Mouse (Mus musculus) urinary bladder, adult 18-20 months (tissue): ENCODE data around the gene Agbl2.
A peak's percentile ranks its signal among the peaks of the same experiment; 100 is the strongest.

Experiments
- DNase-seq, 2 experiments: peaks; one replicate each; pipeline ENCODE4 v3.0.0; 2022; ENCODE audit warnings: low spot score in 2 of 2, mixed read lengths in 2 of 2

Gene Agbl2

GRCm38 (mm10) chr2:90782458-90782857 lies at the start of gene Agbl2:
Gene Agbl2 (plus strand): TSS chr2:90782727.
- DNase-seq, result peak in 1 of 2 experiments; percentile 7

DNA sequence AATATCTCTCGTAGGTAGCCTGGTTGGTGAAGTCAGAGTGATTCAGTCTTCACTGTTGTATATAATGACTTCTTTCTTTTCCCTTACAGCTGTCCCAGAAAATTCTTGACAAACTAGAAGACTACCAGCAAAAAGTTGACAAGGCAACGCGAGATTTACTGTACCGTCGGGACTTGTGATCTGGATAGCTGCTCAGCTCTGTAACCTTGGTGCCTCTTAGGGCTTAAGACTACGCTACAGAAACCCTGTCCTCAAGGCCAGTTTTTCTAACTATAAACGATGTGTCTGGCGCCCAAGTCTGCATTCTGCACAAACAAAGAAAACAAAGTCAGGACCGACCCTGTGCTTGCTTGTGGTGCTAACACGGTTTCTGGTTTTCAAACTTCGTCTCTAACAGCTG lies 47.2 kb upstream of the Agbl2 start:
- DNase-seq, result no peak

- no peak for DNase-seq
Measured at GRCm38 (mm10) chr2:90738801-90739200, 43.7 kb upstream of the Agbl2 start.

- no peak for DNase-seq
Measured at GRCm38 (mm10) chr2:90739327-90739726, 43.2 kb upstream of the Agbl2 start.

DNA sequence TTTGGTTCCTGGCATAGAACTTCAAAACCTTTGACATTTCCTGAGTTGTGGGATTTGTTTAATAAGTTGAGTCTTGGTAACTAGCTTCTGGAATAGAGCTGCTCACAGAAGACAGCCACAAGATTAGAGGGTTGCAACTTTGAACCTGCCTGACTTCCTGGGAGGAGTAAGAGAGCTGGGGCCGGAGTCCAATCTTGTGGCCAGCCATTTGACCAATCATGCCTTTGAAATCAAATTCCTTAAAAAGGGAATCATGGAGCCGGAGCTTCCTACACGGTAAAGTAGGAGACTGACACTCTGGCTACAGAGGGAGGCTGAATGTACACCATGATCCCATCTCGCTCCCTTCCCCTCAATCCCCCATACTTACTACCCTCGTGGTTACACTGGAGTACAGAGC lies 42.6 kb upstream of the Agbl2 start:
- no peak for DNase-seq

- no peak for DNase-seq
Measured at GRCm38 (mm10) chr2:90744285-90745052, 38.1 kb upstream of the Agbl2 start.

DNA sequence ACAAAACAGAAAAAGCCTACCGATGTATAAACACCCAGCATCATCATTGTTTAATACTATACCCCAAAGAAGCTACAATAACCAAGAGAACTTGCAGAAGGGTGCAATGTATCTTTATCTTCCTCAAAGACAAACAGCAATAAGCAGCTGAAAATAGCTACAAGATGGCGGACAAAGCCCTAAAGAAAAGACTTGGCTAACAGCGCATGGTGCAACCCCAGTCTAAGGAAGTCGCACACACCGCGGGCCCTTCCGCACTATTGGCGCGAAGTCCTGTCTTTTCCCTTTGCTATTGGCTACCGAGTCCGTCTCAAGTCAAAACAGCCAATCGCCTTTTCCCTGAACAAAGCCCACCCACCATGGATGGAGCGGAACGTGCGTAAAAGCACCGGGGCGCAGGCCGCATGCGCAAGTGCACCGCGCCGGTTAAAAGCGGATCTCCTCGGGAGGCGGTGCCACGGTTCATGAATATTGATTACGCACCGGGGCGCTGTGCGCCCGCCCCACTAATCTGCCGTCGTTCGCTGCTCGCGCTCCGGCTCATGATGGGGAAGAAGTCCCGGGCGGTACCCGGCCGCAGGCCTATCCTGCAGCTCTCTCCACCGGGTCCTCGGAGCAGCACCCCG lies 37.4 kb upstream of the Agbl2 start, which contains the start of gene Fnbp4:
Fnbp4 (plus strand) TSS at position 318 of the 626 bp plus-strand sequence.
- peak; percentile 85 to 98 for DNase-seq

GRCm38 (mm10) chr2:90745740-90746537 lies 36.6 kb upstream of the Agbl2 start:
- peak in 1 of 2 experiments; percentile 57 for DNase-seq

DNA sequence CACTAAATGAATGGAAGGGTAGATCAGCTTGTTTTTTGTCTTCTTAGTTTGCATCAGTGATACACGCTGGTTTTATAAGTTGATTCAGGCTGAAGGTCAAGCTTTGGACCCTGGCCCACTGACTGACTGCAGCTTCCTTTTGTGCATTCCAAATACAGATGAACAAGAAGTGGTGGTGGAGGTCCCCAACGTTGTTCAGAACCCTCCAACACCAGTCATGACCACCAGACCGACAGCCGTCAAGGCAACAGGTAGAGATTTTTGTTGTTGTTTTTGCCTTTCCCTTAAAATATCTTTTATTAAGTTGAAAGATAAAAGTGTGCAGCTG lies 36.0 kb upstream of the Agbl2 start:
- DNase-seq, result no peak

DNA sequence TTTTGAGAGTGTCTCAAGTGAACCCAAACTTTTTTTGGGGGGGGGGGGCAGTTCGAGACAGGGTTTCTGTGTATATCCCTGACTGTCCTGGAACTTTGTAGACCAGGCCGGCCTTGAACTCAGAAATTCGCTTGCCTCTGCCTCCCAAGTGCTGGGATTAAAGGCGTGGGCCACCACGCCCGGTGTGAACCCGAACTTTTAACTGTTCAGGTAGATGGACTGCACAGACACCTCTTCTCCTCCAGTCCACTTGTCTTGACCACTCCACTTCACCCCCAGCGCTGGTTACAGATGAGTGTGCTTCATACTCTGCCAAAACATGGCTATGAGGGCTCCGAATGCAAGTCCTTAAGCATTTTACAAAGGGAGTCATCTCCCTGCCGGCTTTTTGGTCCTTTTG lies 35.4 kb upstream of the Agbl2 start:
- no peak for DNase-seq

- no peak for DNase-seq
Measured at GRCm38 (mm10) chr2:90749676-90750459, 32.7 kb upstream of the Agbl2 start.

DNA sequence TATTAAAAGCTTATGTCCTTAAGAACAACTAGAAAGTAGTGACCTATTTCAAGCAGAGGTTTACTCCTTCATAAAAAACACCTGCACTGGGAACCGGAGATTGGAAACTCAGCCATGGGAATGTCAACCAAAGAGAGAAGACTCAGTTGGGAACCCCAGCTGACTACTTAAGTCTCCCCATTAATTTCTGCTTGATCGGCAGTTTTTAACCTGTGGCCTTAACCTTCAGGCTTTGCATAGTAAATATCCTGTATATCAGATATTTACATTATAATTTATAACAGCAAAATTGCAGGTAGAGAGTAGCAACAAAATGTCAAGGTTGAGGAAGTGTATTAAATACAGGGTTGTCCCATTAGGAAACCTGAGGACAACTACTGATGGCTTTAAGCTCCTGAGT lies 29.0 kb upstream of the Agbl2 start:
- DNase-seq, result no peak

GRCm38 (mm10) chr2:90754188-90754587 lies 28.3 kb upstream of the Agbl2 start:
- no peak for DNase-seq

- no peak for DNase-seq
Measured at GRCm38 (mm10) chr2:90765123-90765522, 17.4 kb upstream of the Agbl2 start.

DNA sequence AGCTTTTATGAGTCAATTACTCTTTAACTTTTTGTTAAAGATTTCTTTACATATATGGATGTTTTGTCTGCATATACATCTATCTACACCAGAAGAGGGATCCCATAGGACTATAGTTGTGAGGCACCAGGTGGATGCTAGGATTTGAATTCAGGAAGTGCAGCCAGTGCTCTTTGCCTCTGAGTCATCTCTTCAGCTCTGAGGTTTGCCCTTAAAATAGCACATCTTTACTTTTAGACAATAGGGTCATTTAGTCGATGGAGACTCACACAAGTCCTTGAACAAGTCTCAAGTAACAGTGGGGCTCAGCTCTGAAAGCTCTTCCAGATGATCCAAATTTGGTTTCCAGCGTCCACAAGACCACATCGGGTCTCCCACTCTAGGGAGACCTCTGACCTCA lies 1.2 kb upstream of the Agbl2 start:
- no peak for DNase-seq

DNA sequence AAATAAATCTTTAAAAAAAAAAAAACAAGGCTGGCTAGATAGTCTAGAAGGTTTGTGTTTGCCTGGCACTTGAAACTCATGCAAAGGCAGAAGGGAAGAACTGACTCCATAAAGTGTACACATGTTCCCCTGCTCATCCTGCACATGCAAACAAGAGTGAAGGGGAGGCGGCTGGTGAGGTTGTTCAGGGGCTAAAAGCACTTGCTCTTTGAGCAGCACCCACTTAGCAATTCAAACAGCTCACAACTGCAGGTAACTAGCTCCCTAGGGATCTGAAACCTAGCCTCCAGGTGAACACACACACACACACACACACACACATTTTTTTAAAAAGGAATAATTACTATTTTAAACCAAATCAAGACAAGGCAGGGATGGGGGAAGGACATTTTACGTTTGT lies 589 bp upstream of the Agbl2 start:
- DNase-seq, result no peak

DNA sequence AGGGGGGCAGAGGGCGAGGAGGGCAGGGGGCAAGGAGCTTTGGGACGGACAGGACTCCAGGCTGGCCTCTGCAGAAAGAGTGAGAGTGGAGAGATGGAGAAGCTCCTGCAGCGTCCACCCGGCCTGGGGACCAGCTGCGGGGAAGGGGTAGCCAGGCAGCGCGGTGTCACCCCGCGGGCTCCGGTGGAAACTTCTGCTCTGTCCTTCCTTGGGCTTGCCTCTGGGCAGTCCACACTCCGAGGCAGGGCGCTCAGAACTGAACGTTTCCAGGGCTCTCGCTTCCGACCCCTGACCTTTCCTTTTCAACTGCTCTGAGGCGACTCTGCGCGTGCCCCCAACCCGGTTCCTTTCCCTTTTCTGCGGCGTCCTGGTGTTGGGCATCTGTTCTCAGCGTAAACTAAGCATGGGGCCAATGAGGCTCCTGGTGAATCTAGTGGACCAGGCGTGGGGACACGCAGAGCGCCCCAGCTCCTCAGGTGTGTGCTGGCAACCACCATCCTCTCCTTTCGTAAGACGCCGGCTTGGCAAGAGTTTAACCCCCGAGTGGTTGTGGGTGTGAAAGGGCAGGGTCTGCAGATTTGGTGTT lies 467 bp downstream of the Agbl2 start:
- peak in 1 of 2 experiments; percentile 12 for DNase-seq

DNA sequence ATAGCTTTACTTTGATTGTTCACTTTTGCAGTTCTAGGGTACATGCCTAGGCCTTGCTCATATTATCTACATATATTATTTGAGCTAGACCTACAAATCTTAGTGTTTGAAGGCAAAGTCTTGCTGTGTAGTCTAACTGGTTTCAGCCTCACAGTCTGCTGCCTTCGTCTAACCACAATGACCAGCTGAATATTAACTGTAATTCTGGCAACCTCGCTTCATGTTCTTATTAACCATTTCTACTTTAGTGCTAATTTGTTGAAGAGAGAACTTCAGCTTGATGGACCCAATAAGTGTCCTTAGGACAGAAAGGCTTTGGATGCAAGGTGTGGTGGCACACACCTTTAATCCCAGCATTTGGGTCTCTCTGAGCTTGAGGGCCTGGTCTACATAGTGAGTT lies 5.6 kb downstream of the Agbl2 start:
- no peak for DNase-seq

DNA sequence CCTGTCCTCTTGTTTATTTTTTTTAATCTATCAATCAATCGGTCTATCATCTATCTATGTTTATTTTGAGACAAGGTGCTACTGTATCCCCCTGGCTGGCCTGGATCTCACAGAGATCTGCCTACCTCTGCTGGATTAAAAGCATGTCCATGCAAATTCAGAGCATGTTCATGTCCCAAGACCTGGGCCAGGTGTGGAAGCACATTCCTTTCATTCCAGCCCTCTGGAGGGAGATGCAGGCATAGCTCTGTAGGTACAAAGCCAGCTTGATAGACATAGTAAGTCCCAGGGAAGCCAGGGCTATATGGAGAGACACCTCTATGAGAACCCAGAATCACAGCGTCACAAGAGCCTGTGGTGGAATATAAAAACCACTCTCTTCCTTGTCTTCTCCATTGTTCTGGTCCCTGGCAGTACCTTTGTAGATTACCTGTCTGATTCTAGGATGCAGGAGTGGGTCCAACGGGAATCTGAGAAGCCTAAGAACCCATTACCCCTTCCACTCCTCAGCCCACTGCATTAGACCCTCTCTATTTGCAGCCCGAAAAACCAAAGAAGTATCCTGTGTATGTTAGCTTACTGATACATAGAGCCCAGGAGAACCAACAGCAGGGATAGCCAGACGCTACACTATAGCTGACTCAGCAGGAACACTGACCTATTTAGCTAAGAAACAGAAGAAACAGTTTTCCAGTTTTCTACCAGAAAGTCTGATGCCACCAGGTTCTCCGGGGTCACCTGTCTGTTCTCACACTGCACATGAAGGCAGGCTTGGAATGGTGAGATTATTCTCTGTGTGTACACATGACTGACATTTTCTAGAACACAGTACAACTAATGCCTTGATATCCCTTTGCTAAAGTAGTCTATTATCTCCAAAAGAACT lies 26.0 kb downstream of the Agbl2 start:
- DNase-seq, result no peak

GRCm38 (mm10) chr2:90810751-90811150 lies 28.2 kb downstream of the Agbl2 start:
- no peak for DNase-seq
